Mouse (Mus musculus) fat pad, adult 2 months (tissue): ENCODE data around the gene Zfp598.
"Not testable (repeated sequence)": the region's sequence is repeated elsewhere in the genome, so short reads cannot be mapped to it uniquely, and the experiment has no call there.

ENCODE experiments used
- DNase-seq: peaks from one replicate; pipeline ENCODE4 v3.0.0-alpha.2; 2011; ENCODE audit warnings: low read depth, low spot score; ENCODE audit errors: extremely low read depth

Zfp598 gene

GRCm38 (mm10) chr17:24645916-24646315 is 23.6 kb upstream of the Zfp598 start:
- DNase-seq = no peak

GRCm38 (mm10) chr17:24646381-24646780 is 23.1 kb upstream of the Zfp598 start:
- DNase-seq = no peak

GRCm38 (mm10) chr17:24647493-24647892 is 22.0 kb upstream of the Zfp598 start:
- DNase-seq = no peak

- no peak for DNase-seq
These were observed 20.6 kb upstream of the Zfp598 start for GRCm38 (mm10) chr17:24648731-24649377.

GRCm38 (mm10) chr17:24649581-24650069 is 19.9 kb upstream of the Zfp598 start:
- DNase-seq = no peak

- DNase-seq = no peak
These were observed 19.3 kb upstream of the Zfp598 start, which contains the start of gene Slc9a3r2 for GRCm38 (mm10) chr17:24650070-24650616. Gene Slc9a3r2, minus strand, starts transcription at chr17:24650327.

- DNase-seq = no peak
These were observed 18.7 kb upstream of the Zfp598 start for GRCm38 (mm10) chr17:24650766-24651165.

GRCm38 (mm10) chr17:24651835-24652234 is 17.7 kb upstream of the Zfp598 start:
- DNase-seq = no peak

GRCm38 (mm10) chr17:24653967-24654710 is 15.3 kb upstream of the Zfp598 start:
- no peak for DNase-seq

- DNase-seq = no peak
These were observed 14.5 kb upstream of the Zfp598 start for GRCm38 (mm10) chr17:24654969-24655368.

- no peak for DNase-seq
These were observed 11.3 kb upstream of the Zfp598 start, which contains the start of gene Npw for GRCm38 (mm10) chr17:24658017-24658758. Gene Npw, minus strand, starts transcription at chr17:24658457.

- DNase-seq = not testable (repeated sequence)
These were observed 2.5 kb upstream of the Zfp598 start for GRCm38 (mm10) chr17:24667011-24667410.

GRCm38 (mm10) chr17:24667416-24667815 is 2.1 kb upstream of the Zfp598 start:
- DNase-seq = peak; percentile 51

- not testable (repeated sequence) for DNase-seq
These were observed 308 bp upstream of the Zfp598 start for GRCm38 (mm10) chr17:24669214-24669544.

- no peak for DNase-seq
These were observed 858 bp downstream of the Zfp598 start for GRCm38 (mm10) chr17:24670246-24670844.

- DNase-seq = no peak
These were observed 1.9 kb downstream of the Zfp598 start for GRCm38 (mm10) chr17:24671346-24671745.

GRCm38 (mm10) chr17:24672141-24672540 is 2.7 kb downstream of the Zfp598 start:
- no peak for DNase-seq

GRCm38 (mm10) chr17:24674277-24674676 is 4.8 kb downstream of the Zfp598 start:
- DNase-seq = no peak

GRCm38 (mm10) chr17:24676187-24676586 is 6.7 kb downstream of the Zfp598 start:
- no peak for DNase-seq

GRCm38 (mm10) chr17:24676877-24677276 is 7.4 kb downstream of the Zfp598 start:
- no peak for DNase-seq
